Mouse (Mus musculus): ENCODE measurements around the gene Rer1.

Rer1 gene

DNA sequence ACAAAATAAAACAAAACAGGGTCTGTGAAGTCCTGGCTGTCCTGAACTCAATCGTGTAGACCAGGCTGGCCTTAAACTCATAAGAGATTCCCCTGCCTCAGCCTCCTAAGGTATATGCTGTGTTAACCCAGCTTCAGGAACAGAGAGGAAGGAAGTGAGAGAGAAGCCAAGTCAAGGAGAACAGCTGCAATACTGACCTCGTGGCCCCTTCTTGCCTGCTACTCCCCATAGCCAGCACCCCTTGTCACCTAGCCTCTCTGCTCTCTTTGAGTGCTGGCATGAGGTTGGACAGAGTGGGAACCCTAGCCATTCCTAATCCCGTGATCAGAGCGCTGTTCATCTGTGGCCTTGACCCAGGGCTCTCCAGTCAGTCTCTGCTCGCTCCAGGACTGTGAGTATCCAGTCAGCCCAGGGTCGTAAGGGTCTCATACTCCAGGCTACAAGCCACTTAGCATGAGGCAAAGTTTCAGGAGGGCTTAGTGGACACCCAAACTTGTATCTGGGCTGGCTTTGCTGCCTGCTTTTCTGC lies 35.8 kb upstream of the Rer1 start:
- DNase-seq (ENCODE audit: low read depth, low spot score): no peak
- Histone ChIP-seq H3K27me3 (ENCODE audit: control insufficient read depth, insufficient read depth, low read length, poor library complexity, severe bottlenecking) (no peaks in the 10 kb centered on the region), H3K36me3 (ENCODE audit: control insufficient read depth, insufficient read depth, low read length, poor library complexity, severe bottlenecking) (no peaks in the 10 kb centered on the region)

DNA sequence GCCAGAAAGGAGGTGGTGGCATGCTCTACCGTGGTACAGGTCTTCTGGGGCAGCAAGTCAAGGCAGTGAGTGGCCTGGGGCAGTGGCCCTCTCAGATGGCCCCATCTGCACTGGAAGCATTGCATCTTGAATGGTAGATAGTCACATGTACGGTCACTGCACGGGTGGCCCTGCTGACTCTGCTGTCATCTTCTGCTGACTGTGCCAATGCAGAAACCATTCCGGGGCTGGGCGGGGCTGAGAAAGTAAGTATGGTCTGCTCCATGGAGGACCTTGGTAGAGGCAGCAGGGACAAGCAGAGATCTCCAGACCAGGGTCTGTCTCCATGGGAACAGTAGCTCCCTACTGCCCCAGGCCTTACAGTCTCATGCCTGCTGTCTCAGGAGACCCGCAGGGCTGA lies 35.0 kb upstream of the Rer1 start:
- DNase-seq (ENCODE audit: low read depth, low spot score): no peak
- Histone ChIP-seq H3K36me3 (ENCODE audit: control insufficient read depth, insufficient read depth, low read length, poor library complexity, severe bottlenecking) (no peaks in the 10 kb centered on the region), H3K27me3 (ENCODE audit: control insufficient read depth, insufficient read depth, low read length, poor library complexity, severe bottlenecking) (no peaks in the 10 kb centered on the region)

DNA sequence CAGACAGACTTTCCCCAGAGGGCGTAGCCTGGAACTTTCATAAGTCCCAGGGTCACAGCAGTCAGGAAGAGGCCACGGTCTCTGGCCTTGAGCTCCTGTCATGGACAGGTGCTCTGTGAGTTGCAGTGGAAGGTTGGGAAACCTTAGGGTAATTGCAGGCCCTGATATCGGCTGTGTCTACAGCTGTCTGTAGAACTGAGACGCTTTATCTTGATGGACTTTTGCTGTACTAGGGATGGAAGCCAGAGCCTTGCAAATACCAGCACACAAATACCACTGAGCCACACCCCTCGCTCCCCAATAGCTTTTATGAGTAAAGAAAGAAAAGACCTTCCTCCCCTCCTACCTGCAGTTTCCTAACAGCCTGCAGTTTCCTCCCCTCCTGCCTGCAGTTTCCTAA lies 34.4 kb upstream of the Rer1 start:
- DNase-seq (ENCODE audit: low read depth, low spot score): no peak
- Histone ChIP-seq H3K27me3 (ENCODE audit: control insufficient read depth, insufficient read depth, low read length, poor library complexity, severe bottlenecking) (no peaks in the 10 kb centered on the region), H3K36me3 (ENCODE audit: control insufficient read depth, insufficient read depth, low read length, poor library complexity, severe bottlenecking) (no peaks in the 10 kb centered on the region)

DNA sequence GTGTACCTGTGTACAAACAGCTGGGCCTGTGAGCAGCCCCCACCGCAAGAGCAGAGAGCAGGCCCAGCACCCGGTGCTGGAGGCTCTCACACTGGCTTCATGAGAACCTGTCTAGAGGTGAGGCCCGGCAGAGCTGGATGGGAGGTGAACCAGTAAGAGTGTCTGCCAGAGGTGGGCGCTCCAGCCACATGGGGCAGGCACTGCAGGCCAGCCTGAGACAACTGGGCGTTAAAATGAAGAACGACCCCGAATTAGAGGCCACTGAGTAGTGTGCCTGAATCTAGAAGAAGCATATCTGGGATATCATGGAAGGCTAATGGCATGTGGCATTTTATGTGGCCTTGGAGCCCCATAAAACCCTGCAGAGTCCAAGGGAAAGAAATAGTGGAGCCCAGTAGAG lies 33.9 kb upstream of the Rer1 start:
- H3K27me3 ChIP-seq (ENCODE audit: control insufficient read depth, insufficient read depth, low read length, poor library complexity, severe bottlenecking): no peaks in the 10 kb centered on the region
- no peaks in the 10 kb centered on the region for H3K36me3 ChIP-seq (ENCODE audit: control insufficient read depth, insufficient read depth, low read length, poor library complexity, severe bottlenecking)
- no peak for DNase-seq (ENCODE audit: low read depth, low spot score)

DNA sequence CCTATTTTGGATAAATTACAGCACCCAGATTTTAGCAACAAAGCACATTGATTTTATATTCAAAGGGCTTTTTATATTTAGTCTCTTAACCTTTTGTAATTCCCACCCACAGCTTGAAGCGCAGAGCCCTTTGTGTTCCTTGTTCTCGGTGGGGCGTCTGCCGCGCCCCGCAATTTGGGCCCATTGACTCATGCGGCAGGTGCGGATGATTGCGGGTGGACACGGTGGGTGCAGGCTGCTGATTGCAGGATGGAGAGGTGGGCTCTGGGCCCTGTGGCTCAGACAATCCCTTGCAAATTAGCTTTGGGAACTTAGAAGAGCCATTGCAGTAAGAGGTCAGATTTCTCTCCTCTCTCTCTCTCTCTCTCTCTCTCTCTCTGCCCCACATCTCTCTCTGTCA lies 32.1 kb upstream of the Rer1 start:
- Histone ChIP-seq H3K27me3 (ENCODE audit: control insufficient read depth, insufficient read depth, low read length, poor library complexity, severe bottlenecking) (no peaks in the 10 kb centered on the region), H3K36me3 (ENCODE audit: control insufficient read depth, insufficient read depth, low read length, poor library complexity, severe bottlenecking) (no peaks in the 10 kb centered on the region)
- DNase-seq (ENCODE audit: low read depth, low spot score): no peak

DNA sequence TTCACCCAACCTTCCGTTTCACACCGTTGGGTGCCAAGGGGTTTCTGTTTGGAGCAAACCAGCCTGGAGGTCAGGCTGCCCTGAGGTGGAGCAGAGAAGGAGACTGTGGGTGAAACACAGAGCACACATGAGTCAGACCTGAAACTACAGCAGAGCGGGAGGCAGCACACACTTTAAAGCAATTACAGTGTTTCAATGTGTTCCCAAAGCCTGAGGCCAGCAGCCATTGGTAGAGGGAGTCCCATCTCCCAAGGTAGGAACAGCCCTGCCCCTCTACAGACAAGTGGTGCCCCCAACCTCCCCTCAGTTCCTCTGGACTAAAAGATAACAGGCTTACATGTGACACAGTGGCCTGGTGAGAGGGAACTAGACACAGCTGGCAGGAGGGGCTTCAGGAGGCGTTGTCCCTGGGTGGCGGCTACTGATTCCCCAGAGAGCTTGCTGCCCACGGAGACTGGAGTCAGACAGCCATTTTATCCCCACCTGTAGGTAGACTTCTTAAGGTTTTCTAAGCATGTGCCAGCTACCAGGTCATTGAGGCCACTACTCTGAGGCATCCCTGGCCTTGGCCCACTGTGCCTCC lies 31.3 kb upstream of the Rer1 start:
- Histone ChIP-seq H3K27me3 (ENCODE audit: control insufficient read depth, insufficient read depth, low read length, poor library complexity, severe bottlenecking) (no peaks in the 10 kb centered on the region), H3K36me3 (ENCODE audit: control insufficient read depth, insufficient read depth, low read length, poor library complexity, severe bottlenecking) (no peaks in the 10 kb centered on the region)
- peak; percentile 36 for DNase-seq (ENCODE audit: low read depth, low spot score)

DNA sequence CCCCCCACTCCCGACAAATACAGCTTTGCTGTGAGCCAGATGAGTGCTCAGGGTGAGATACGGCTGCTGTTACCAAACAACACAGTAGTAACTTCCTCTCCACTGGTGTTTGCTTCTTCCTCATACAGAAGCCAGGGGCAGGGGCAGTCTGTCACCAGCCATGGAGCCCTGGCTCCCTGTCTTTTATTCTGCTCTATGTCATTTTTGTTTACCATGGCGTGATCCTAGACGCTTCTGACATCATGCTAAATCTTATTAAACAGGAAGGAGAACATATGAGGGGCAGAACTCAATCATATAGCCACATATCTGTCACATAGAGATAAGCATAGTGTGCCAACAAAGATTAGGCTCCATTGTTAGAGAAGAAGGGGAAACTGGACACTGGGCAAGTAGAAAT lies 30.4 kb upstream of the Rer1 start:
- no peaks in the 10 kb centered on the region for H3K27me3 ChIP-seq (ENCODE audit: control insufficient read depth, insufficient read depth, low read length, poor library complexity, severe bottlenecking)
- DNase-seq (ENCODE audit: low read depth, low spot score): peak; percentile 21
- H3K36me3 ChIP-seq (ENCODE audit: control insufficient read depth, insufficient read depth, low read length, poor library complexity, severe bottlenecking): no peaks in the 10 kb centered on the region

DNA sequence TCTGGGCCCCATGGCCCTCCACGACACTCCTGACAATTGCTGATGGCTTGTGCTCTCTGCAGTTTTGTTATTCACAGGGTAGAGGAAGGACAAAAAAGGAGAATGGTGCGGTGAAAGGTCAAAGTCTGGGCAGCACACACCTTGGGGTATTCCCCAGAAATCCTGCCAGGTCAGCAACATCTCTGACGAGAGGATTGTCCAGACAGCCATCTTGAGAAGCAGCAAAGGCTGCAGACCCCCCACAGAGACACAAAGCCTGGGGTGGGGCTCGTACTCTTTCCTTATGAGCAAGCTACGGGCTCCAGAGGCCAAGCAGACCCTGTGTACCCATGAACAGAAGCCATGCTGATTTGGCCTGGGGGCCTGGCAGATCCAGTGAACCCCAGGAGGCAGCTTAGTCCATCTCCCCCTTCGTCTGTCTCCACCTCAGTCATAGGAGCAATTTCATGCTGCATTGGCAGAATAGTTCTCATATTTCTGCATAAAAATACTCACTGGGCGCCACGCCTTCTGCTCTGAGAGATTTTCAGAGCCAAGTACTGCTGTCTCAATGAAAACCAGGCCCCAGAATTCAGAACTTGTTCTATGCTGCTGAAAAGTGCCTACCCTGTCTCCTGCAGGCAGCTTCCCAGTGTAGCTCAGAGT lies 27.7 kb upstream of the Rer1 start:
- no peaks in the 10 kb centered on the region for H3K27me3 ChIP-seq (ENCODE audit: control insufficient read depth, insufficient read depth, low read length, poor library complexity, severe bottlenecking)
- no peak for DNase-seq (ENCODE audit: low read depth, low spot score)
- H3K36me3 ChIP-seq (ENCODE audit: control insufficient read depth, insufficient read depth, low read length, poor library complexity, severe bottlenecking): no peaks in the 10 kb centered on the region

DNA sequence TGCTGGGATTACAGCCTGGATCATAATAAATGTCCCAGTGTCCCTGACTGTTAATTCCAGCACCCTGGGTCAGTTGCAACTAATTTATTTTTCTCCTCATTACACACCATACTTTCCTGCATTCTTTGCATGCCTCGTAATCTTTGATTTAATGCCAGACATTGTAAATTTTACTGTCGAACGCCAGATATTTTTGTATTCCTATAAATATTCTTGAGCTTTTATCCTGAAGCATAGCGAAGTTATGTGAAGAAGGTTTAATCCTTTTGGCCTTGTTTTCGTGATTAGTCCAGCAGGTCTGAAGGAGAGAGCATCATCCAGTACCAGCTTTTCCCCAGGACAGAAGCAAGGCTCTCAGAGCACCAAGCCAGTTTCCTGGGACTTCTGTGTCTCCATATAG lies 23.3 kb upstream of the Rer1 start:
- no peaks in the 10 kb centered on the region for H3K36me3 ChIP-seq (ENCODE audit: control insufficient read depth, insufficient read depth, low read length, poor library complexity, severe bottlenecking)
- no peaks in the 10 kb centered on the region for H3K27me3 ChIP-seq (ENCODE audit: control insufficient read depth, insufficient read depth, low read length, poor library complexity, severe bottlenecking)
- DNase-seq (ENCODE audit: low read depth, low spot score): no peak

DNA sequence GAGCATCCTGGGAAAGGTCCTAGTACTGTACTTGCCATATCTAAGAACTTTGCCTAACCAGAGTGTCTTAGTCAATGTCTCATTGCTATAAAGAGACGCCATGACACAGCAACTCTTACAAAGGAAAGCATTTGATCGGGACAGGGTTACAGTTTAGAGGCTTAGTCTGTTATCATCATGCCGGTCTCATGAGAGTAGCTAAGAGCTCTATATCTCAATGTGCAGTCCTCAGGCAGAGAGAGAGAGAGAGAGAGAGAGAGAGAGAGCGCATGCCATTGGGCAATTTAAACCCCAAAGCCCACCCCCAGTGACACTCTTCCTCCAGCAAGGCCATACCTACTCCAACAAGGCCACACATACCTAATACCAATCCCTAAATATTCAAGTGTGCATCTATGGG lies 21.7 kb upstream of the Rer1 start:
- H3K36me3 ChIP-seq (ENCODE audit: control insufficient read depth, insufficient read depth, low read length, poor library complexity, severe bottlenecking): no peaks in the 10 kb centered on the region

DNA sequence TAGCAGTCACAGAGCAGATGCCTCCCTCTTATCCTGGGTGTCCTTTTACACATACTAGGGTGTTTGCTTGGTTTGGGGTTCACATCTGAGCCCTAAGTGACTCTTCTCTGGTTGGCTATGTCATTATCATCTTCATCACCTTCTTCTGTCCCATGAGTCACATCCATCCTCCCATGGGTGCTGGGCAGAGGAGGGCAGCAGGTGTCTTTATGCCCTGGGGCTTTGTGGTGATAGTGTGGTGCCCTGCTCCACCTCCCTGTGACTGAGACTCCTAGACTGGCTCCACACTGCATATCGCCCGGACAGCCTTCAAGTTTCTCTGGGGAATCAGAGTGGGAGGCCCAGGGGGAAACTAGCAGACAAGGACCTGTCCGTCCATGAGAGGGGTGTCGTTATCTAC lies 12.4 kb upstream of the Rer1 start:
- Histone ChIP-seq H3K27me3 (ENCODE audit: control insufficient read depth, insufficient read depth, low read length, poor library complexity, severe bottlenecking) (no peaks in the 10 kb centered on the region), H3K36me3 (ENCODE audit: control insufficient read depth, insufficient read depth, low read length, poor library complexity, severe bottlenecking) (no peaks in the 10 kb centered on the region)
- no peak for DNase-seq (ENCODE audit: low read depth, low spot score)

More for the DNA sequence above, 21.7 kb upstream of the Rer1 start:
- no peak for DNase-seq (ENCODE audit: low read depth, low spot score)
- H3K27me3 ChIP-seq (ENCODE audit: control insufficient read depth, insufficient read depth, low read length, poor library complexity, severe bottlenecking): no peaks in the 10 kb centered on the region

DNA sequence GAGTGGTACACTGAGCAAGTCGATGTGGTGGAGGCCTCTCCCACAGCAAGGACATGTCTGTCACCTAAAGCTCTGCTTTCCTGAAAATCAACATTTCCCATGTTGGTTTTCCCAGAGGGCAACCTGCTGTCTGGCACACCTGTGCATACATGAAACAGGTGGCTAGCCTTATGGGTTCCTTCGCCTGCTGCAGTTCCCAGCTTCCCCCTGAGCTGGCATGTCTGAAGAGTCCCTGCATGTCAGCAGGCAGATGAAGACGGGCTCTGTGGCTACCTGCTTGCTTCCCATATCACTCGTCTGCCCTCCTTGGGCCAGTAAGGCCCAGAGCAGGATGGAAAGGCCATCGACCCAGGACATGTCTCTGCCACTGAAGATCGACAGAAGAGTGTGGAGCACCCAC lies 11.3 kb upstream of the Rer1 start:
- DNase-seq (ENCODE audit: low read depth, low spot score): no peak
- Histone ChIP-seq H3K36me3 (ENCODE audit: control insufficient read depth, insufficient read depth, low read length, poor library complexity, severe bottlenecking) (no peaks in the 10 kb centered on the region), H3K27me3 (ENCODE audit: control insufficient read depth, insufficient read depth, low read length, poor library complexity, severe bottlenecking) (no peaks in the 10 kb centered on the region)

DNA sequence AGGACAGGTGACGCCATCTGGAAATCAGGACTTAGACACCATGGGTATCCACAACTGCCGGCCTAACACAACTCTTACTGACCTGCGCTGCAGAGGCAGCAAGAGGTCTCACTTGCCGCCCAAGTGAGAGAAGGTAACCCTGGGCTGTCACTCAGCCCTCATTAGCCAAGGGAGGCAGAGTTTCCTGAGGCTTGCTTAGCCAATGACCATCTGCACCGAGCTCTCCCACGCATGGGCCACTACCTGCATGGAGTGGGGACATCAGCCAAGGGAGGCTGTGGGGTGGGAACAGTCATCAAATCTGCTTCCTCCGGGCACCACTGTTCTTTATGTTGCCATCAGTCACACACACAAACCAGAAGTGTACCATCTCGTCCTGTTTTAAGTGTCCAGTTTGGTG lies 9.8 kb upstream of the Rer1 start:
- no peaks in the 10 kb centered on the region for H3K27me3 ChIP-seq (ENCODE audit: control insufficient read depth, insufficient read depth, low read length, poor library complexity, severe bottlenecking)
- DNase-seq (ENCODE audit: low read depth, low spot score): no peak
- H3K36me3 ChIP-seq (ENCODE audit: control insufficient read depth, insufficient read depth, low read length, poor library complexity, severe bottlenecking): no peaks in the 10 kb centered on the region

DNA sequence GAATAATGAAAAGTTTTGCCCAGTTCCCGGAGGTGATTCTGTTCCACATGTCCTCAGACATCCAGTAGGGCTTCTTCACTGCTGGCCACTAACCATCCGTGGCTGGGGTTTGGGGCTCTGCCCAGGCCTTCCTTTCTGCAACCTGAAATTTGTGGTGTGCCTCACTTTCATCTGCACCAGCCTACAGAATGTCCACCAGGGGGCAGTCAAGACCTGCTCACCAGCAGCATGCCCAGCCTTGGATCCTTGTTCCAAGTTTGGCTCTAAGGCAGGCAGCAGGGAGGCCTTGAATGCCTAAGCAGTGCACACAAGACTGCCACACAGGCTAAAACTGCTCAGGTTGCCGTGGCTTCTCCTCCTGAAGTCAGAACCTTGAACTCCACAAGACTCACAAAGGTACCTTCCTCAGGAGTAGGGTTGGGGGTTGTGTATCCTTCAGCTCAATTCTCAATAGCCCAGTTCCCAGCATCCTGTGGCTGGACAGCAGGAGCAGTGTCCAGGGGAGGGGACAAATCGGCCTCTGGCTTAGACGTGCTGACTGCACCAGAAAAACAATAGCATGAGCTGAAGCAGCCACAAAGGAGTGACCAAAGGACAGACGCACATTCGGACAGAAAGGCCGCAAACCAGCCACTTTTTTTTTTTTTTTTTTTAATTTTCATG lies 9.2 kb upstream of the Rer1 start:
- no peaks in the 10 kb centered on the region for H3K36me3 ChIP-seq (ENCODE audit: control insufficient read depth, insufficient read depth, low read length, poor library complexity, severe bottlenecking)
- peak; percentile 91 for DNase-seq (ENCODE audit: low read depth, low spot score)
- H3K27me3 ChIP-seq (ENCODE audit: control insufficient read depth, insufficient read depth, low read length, poor library complexity, severe bottlenecking): no peaks in the 10 kb centered on the region

DNA sequence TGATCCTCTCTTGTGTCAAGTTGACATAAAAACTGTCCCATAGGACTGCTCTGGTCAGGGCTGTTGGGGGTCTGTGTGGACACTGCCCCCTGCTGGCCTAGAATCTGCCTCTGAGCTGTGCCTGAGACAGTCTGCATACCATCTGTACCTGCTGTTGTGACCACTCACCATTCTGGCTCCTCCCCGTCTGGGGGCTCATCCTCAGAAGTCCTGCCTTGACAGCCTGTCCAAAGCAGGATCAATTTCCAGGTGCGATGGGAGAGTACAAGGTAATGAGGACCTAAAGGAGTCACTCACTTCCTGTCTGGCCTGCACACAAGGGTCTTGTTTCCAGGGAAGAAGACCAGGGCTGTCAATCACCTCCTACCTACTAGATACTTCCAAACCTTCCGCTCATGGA lies 8.4 kb upstream of the Rer1 start:
- Histone ChIP-seq H3K27me3 (ENCODE audit: control insufficient read depth, insufficient read depth, low read length, poor library complexity, severe bottlenecking) (no peaks in the 10 kb centered on the region), H3K36me3 (ENCODE audit: control insufficient read depth, insufficient read depth, low read length, poor library complexity, severe bottlenecking) (no peaks in the 10 kb centered on the region)
- DNase-seq (ENCODE audit: low read depth, low spot score): peak; percentile 79
